Mouse (Mus musculus) erythroid progenitor cell, adult 5-6 weeks (primary cell): ENCODE data around the gene Rab25. TPM values are rescaled to one million over a fixed set of nuclear protein-coding genes. Genes with fewer than 3 reads are reported as not detected.
A peak's percentile ranks its signal among the peaks of the same experiment; 100 is the strongest.

ENCODE experiments used
- ATAC-seq: replicated peaks from 2 replicates; pipeline ENCODE4 v1.8.0; 2016; ENCODE audit warnings: moderate number of reproducible peaks, mild to moderate bottlenecking, moderate TSS enrichment, inconsistent platforms; ENCODE audit not compliant: poor library complexity, low FRiP score, severe bottlenecking
- total RNA-seq, 2 experiments: library from RNA; stranded (forward) in 1 of 2; stranded (reverse) in 1 of 2; fragments of 150-400 nt in 1 of 2; fragments of 186-747, 209-891 nt in 1 of 2; gene quantifications; 2 replicates each; pipeline versions ENCODE4 v1.2.3 to v1.2.4; 2015 to 2017; ENCODE audit warnings: low replicate concordance in 2 of 2

Rab25 gene
- total RNA-seq, 2 experiments from 2014 or later = not detected

- no peak for ATAC-seq
Measured at GRCm38 (mm10) chr3:88510421-88511289, 37.4 kb downstream of the Rab25 start.

DNA sequence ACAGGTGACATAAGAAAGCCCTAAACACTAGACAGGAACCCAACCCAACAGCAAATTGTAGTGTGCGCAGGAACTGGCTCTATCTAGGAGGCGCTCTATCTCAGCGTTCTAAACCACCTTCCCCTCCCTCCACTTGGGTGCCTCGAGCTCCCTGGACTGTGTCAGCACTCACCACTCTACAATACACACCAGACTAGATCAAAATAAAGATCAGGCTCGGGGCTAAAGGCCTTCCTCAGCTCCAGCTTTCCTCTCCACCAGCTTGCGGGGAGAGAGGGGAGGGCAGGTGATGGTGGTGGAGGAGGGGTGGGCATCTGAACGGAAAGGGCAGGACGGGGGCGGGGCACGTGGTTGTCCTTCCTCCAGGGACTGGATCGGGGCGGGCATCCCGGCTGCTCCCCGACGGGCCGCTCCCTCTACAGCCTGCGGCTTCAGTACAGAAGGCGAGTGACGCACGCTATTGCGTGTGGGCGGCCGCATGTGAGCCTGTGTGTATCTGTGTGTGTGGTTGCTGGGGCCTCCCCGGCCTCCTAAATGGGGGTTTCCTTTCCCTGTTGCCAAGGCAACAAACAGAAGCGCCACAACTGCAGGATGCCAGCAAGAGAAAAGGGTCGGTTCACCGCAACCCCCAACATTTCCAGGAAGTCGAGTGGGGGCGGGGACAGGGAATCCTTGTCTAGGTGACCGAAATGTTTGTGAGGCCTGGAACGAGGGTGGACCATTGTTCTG is 38.2 kb downstream of the Rab25 start, which contains the start of gene Lmna:
Gene Lmna, minus strand, starts transcription at position 265 of the 729 bp plus-strand sequence.
- ATAC-seq = peak; percentile 85

- ATAC-seq = no peak
Measured at GRCm38 (mm10) chr3:88509250-88509649, 38.9 kb downstream of the Rab25 start.

GRCm38 (mm10) chr3:88505765-88506164 is 42.3 kb downstream of the Rab25 start:
- no peak for ATAC-seq

GRCm38 (mm10) chr3:88505081-88505480 is 43.0 kb downstream of the Rab25 start:
- ATAC-seq = no peak

DNA sequence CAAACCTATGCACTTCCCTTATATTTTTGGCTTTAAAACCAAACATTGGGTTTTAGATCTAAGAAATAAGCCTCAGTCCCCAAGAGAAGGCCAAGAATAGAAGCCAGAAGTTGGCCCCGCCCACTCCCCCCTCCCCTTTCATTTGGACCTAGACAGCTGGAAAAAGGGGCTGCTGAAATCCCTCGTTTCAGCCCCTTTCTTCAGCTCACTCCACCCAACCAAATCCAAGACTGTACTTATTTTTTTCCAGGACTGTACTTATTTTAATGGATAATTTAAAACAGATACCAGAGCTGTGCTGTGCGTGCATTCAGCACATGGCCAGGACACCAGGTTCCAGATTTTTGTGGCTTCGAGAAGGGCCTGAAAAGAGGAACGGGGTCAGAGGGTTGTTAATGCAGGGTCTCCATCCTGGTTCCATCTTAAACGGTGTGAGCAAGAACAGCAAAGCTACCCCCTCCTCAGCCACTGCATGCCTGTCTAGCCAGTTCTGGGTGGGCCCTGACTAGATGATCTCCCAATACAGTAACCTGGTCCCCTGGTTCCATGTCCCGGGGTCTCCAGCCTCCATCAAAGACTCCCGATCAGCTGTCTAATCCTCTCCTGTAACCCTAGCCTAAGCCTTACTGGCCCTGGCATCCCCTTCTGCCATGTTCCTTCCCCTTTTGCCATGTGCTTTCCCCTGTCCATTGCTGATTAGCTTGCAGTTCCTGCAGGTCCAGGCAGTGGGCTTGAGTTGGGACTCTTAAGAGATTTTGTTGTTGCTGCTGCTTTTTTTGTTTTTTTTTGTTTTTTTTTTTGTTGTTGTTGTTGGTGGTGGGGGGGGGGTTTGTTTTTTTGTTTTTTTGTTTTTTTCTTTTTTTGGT is 44.0 kb downstream of the Rab25 start:
- no peak for ATAC-seq

GRCm38 (mm10) chr3:88503505-88503863 is 44.6 kb downstream of the Rab25 start:
- no peak for ATAC-seq

GRCm38 (mm10) chr3:88502641-88503504 is 45.2 kb downstream of the Rab25 start:
- peak; percentile 91 for ATAC-seq

GRCm38 (mm10) chr3:88502031-88502571 is 46.0 kb downstream of the Rab25 start:
- peak; percentile 3; the same call in 1 of the 2 replicates for ATAC-seq

DNA sequence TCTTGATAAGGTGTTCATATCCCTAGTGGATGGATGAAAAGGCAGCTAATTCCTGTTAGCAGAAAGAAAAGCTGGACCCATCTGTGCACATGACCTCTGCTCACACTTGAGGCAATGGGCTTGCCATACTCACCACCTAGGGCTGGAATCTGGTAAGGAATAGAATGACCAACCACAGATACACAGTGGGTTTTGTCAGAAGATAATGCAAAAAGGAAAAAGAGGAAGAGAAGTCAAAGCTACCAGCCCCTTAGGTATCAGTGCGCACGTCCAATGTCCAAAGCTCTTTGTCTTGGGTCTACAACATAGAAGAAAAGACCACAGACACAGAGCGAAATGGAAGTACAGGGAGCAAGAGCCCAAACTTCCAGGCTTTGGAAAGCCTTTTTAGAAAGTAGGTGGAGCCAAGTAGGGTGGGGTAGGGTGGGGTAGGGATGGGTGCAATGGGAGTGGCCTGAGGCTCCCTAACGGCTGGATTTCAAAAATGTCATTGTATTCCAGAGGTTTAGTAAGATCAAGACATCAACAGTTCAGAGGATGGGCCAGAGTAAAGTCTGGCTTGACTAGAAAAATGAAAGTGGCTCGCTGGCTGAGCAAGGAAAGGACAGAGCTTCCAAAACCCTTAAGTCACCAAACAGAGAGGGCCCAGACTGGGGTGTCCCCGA is 46.6 kb downstream of the Rab25 start:
- ATAC-seq = peak; percentile 55

DNA sequence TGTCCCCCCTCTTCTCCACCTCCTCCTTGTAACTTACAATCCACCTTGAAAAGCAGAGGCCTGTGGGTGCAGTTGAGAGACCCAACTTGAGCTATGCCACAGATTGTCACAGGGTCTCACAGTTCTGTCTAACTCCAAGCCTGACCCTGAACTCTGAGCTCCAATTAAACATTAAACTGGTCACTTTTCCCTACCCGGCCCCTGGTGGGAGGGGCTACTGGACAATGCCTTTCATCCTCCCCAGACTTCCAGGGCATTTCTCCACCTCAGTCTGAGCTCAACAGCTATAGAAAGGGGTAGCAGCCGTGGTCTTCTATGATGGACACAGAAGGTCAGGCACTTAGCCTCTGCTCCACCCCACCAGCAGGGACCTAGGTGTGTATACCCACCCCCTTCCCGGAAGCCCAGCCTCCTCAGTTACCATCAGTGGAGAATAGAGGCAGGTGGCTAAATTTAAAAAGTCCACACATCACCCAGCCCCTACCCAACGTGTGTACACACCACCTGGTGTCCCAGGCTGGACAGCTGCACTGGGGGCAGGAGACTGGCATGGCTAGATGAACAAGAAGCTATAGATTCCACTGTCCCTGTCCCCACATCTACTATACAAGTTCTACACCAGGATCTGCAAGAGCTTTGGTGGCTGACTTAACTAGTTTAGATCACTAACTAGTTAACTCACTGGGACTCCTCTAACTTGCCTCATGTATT is 47.3 kb downstream of the Rab25 start:
- ATAC-seq = 0 out of 2 replicates have a peak, but pooled peaks have one; percentile 3

DNA sequence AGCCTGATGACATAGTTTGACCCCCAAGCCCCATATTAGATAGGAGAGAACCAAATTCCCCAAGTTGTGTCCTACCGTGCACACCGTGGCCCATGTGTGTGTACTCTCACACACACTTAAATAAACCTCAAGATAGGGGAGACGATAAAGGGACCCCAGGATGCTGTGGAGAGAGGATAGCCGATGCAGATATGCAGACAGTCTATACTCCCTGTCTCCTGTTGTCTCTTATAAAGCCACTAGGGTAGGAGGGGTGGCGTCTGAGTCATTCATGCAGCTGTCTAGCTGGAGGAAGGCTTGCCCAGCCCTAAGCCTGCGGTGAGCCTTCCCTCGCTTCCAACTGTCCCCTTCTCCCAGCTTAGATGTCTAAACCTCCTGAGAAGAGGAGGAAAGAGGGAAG is 48.0 kb downstream of the Rab25 start:
- no peak for ATAC-seq

DNA sequence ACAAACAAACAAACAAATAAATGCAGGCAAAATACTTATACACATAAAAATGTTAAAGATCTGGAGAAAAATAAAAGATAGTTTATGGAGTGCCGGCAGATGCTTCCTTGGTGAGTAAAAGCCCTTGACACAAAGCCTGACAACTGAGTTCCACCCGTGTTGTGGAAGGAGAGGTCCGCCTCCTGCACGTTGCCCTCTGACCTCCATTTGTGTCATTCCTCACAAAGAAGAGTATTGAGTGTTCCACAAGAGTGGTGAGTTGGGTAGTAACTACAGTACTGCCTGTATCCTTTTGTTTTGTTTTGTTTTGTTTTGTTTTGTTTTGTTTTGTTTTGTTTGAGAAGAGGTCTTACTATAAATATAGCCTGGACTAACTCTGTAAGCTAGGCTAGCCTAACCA is 48.5 kb downstream of the Rab25 start:
- no peak for ATAC-seq

GRCm38 (mm10) chr3:88495741-88496415 is 52.2 kb downstream of the Rab25 start:
- no peak for ATAC-seq

DNA sequence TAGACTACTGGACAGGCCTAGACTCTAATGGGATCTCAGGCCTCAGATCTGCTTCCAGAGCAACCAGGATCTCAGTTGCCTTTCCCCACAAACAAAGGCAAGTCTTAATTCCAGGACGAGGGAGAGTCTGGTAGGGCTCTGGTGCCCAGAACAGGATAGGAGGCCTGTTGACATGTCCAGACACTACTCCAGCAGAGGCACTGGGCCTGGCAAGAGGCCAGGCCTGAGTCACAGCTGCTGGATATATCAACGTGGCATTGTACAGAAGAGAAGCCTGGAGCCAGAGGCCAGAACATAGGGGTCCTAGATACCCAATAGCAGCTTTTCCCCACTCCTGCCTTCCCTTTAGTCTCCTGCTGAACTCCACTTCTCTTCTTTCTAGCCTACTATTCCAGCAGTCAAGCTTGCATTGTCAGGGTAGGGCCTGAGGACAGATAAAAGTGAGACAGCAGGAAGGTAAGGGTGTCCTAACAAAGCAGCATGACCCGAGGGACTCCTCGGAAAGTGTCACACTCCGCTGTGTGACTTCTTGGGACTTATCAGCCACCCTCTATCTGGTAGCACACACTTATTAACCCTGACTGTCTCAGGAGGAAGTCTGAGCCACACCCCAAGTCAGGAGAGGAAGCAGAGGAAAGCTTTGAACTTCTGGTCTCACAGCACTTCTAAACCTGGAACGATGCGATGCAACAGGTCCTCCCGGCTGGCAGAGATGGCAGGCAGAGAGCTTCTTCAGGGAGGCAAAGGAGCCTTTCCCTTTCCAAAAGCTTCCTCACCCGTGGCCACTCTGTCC is 53.1 kb downstream of the Rab25 start:
- peak; percentile 56 for ATAC-seq
